Mouse (Mus musculus) heart, embryonic 16.5 days (tissue): ENCODE data around the gene Lrig2. TPM values are rescaled to one million over a fixed set of nuclear protein-coding genes. Genes with fewer than 3 reads are reported as not detected.

ENCODE experiments used
- ATAC-seq: fragments of 200-750 bp; cut with Nextera tagmentation; replicated peaks from 2 replicates; pipeline ENCODE4 v1.8.0; 2017; ENCODE audit warnings: moderate number of reproducible peaks; ENCODE audit not compliant: insufficient read depth, low FRiP score; ENCODE audit errors: extremely low read depth
- H3K27ac ChIP-seq: fragments of 300-500 bp; sonication (generic); 2 replicates; pipeline ENCODE4 v1.5.1; 2014; ENCODE audit warnings: mild to moderate bottlenecking, low read length, control low read depth, moderate library complexity
- H3K27me3 ChIP-seq: fragments of 300-500 bp; sonication (generic); 2 replicates; pipeline ENCODE4 v1.6.1; 2014; ENCODE audit warnings: low read length, mixed read lengths; ENCODE audit not compliant: control insufficient read depth, insufficient read depth
- H3K36me3 ChIP-seq: fragments of 300-500 bp; sonication (generic); 2 replicates; pipeline ENCODE4 v1.6.1; 2014; ENCODE audit not compliant: control insufficient read depth, insufficient read depth
- H3K4me1 ChIP-seq: fragments of 300-500 bp; sonication (generic); 2 replicates; pipeline ENCODE4 v1.6.1; 2014; ENCODE audit warnings: low read length, mixed read lengths; ENCODE audit not compliant: control insufficient read depth, insufficient read depth
- H3K4me2 ChIP-seq: fragments of 300-500 bp; sonication (generic); 2 replicates; pipeline ENCODE4 v1.6.1; 2014; ENCODE audit warnings: low read depth, mild to moderate bottlenecking, control low read depth, low read length
- H3K4me3 ChIP-seq: fragments of 300-500 bp; sonication (generic); 2 replicates; pipeline ENCODE4 v1.5.1; 2014; ENCODE audit warnings: mild to moderate bottlenecking, control low read depth, low read length
- H3K9ac ChIP-seq: fragments of 300-500 bp; sonication (generic); 2 replicates; pipeline ENCODE4 v1.6.1; 2014; ENCODE audit warnings: low read length, control low read depth
- H3K9me3 ChIP-seq: fragments of 300-500 bp; sonication (generic); replicated peaks from 2 replicates; pipeline ENCODE4 v1.6.1; 2016; ENCODE audit warnings: low read length; ENCODE audit not compliant: control insufficient read depth
- WGBS: fragments of 180-500 bp; shearing (Covaris S2); extraction: QIAGEN DNeasy Blood & Tissue Kit; methylation state at CpG from one replicate; pipeline ENCODE4 v1.1.7; 2014; 5-methylcytosine and 5-hydroxymethylcytosine counted together
- polyA plus RNA-seq: library from polyadenylated mRNA; unstranded; fragments of >200 nt; fragmentation: Nextera tagmentation; extraction: Ambion mirVana; gene quantifications from 2 replicates; pipeline ENCODE4 v1.2.1, GENCODE M21; 2015

Gene Lrig2
- polyA plus RNA-seq, 1 experiment from 2014 or later = 11.9 TPM

DNA sequence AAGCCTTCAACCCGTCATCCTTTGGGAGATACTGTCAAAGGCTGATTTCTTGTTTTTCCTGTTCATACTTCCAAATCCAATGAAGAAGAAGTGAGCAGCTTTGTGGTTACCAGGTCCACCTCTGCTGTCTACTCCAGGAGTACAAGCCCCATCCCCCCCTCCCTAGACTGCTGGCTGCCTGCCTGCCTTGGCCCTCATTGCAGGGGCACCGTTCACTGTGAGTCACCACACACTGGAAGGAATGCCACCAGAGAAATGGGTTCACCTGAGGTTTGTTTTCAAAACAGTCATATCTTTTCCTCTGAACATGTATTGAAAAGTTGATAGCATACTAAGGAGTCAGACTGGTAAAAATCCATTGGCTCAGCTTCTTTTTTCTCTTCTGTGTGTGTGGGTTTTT lies 110.5 kb downstream of the Lrig2 start:
- Histone ChIP-seq H3K27ac (no peak overlapping the region), H3K4me3 (no peak overlapping the region), H3K9me3 (no peaks in the 10 kb centered on the region), H3K9ac (no peak overlapping the region), H3K4me1 (peaks cover 5% of the 10 kb centered on the region; the same call in 1 of the 2 replicates), H3K36me3 (no peaks in the 10 kb centered on the region), H3K4me2 (no peak overlapping the region), H3K27me3 (no peaks in the 10 kb centered on the region)
- no peak for ATAC-seq
- 47% methylated on average over 2 of the region's 2 CpGs for WGBS

DNA sequence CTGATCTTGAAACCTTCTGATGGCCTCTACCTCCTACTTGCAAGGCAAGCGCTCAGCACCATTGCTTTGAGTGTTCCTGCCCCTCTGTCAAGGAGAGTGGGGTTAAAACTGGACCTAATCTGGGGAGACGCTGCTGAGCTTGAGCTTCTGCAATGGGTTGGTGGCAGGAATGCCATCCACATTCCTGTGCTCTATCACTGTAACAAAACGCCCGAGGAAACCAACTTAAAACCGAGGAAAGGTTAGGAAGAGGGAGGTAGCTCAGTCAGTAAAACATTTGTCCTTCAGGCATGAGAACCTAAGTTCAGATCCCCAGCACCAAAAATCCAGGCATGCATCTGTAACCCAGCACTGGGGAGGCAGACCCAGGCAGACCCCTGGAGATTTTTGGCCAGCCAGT lies 111.6 kb downstream of the Lrig2 start:
- no peaks in the 10 kb centered on the region for H3K36me3 ChIP-seq
- no peaks in the 10 kb centered on the region for H3K27me3 ChIP-seq
- H3K9ac ChIP-seq = no peak overlapping the region
- WGBS = 76% methylated on average over 5 of the region's 5 CpGs
- H3K4me2 ChIP-seq = no peak overlapping the region
- no peak overlapping the region for H3K4me3 ChIP-seq
- no peak for ATAC-seq
- H3K27ac ChIP-seq = no peak overlapping the region
- H3K4me1 ChIP-seq = peaks cover 5% of the 10 kb centered on the region; the same call in 1 of the 2 replicates
- no peaks in the 10 kb centered on the region for H3K9me3 ChIP-seq

GRCm38 (mm10) chr3:104399296-104400045 lies 112.2 kb downstream of the Lrig2 start:
- H3K9ac ChIP-seq = no peak overlapping the region

DNA sequence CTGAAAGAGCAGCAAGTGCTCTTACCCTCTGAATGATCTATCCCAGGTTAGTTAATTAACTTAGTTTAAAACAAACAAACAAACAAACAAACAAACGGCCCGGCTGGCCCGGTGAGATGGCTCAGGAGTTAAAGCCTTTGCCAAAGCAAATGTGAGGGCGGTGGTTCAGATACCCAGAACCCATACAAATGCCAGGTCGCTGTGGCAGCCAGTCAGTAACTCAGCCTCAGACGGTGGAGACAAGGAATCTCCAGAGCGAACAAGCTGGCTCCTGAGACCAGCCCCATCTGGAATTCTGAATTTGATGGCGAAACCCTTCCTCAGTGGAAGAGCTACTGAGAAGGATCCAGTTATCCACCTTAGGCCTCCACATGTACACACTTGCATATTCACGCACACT lies 114.4 kb downstream of the Lrig2 start:
- Histone ChIP-seq H3K4me3 (no peak overlapping the region), H3K4me2 (no peak overlapping the region), H3K27ac (no peak overlapping the region), H3K9ac (no peak overlapping the region), H3K36me3 (no peaks in the 10 kb centered on the region), H3K4me1 (no peaks in the 10 kb centered on the region; the same call in 1 of the 2 replicates), H3K27me3 (no peaks in the 10 kb centered on the region), H3K9me3 (no peaks in the 10 kb centered on the region)
- 81% methylated on average over 9 of the region's 9 CpGs for WGBS
- no peak for ATAC-seq

More at GRCm38 (mm10) chr3:104399296-104400045, 112.2 kb downstream of the Lrig2 start:
- WGBS = 82% methylated on average over 10 of the region's 10 CpGs
- Histone ChIP-seq H3K4me2 (no peak overlapping the region), H3K4me3 (no peak overlapping the region), H3K36me3 (no peaks in the 10 kb centered on the region), H3K27me3 (no peaks in the 10 kb centered on the region), H3K9me3 (no peaks in the 10 kb centered on the region), H3K4me1 (peaks cover 5% of the 10 kb centered on the region; the same call in 1 of the 2 replicates), H3K27ac (no peak overlapping the region)
- ATAC-seq = no peak

- 44% methylated on average over 3 of the region's 3 CpGs for WGBS
- no peaks in the 10 kb centered on the region for H3K36me3 ChIP-seq
- no peaks in the 10 kb centered on the region for H3K9me3 ChIP-seq
- no peak overlapping the region for H3K27ac ChIP-seq
- no peak overlapping the region for H3K4me2 ChIP-seq
- H3K9ac ChIP-seq = no peak overlapping the region
- no peaks in the 10 kb centered on the region; the same call in 1 of the 2 replicates for H3K4me1 ChIP-seq
- ATAC-seq = no peak
- H3K4me3 ChIP-seq = no peak overlapping the region
- H3K27me3 ChIP-seq = no peaks in the 10 kb centered on the region
Observed at GRCm38 (mm10) chr3:104396736-104397081, 115.0 kb downstream of the Lrig2 start.

- WGBS = 66% methylated on average over 11 of the region's 11 CpGs
- H3K4me1 ChIP-seq = no peaks in the 10 kb centered on the region; the same call in 1 of the 2 replicates
- no peaks in the 10 kb centered on the region for H3K27me3 ChIP-seq
- H3K9me3 ChIP-seq = no peaks in the 10 kb centered on the region
- H3K27ac ChIP-seq = no peak overlapping the region
- H3K4me2 ChIP-seq = no peak overlapping the region
- no peaks in the 10 kb centered on the region for H3K36me3 ChIP-seq
- H3K9ac ChIP-seq = no peak overlapping the region
- ATAC-seq = no peak
- H3K4me3 ChIP-seq = no peak overlapping the region
Observed at GRCm38 (mm10) chr3:104396067-104396735, 115.5 kb downstream of the Lrig2 start.

GRCm38 (mm10) chr3:104390072-104390471 lies 121.6 kb downstream of the Lrig2 start:
- H3K4me2 ChIP-seq = no peak overlapping the region
- no peak for ATAC-seq
- peaks cover 12% of the 10 kb centered on the region for H3K4me1 ChIP-seq
- H3K36me3 ChIP-seq = no peaks in the 10 kb centered on the region
- no peak overlapping the region for H3K27ac ChIP-seq
- H3K27me3 ChIP-seq = no peaks in the 10 kb centered on the region
- no peaks in the 10 kb centered on the region for H3K9me3 ChIP-seq
- no peak overlapping the region for H3K4me3 ChIP-seq
- H3K9ac ChIP-seq = 0 out of 2 replicates have a peak overlapping the region, but pooled peaks have one; percentile 9
- WGBS = 67% methylated on average over 10 of the region's 10 CpGs

DNA sequence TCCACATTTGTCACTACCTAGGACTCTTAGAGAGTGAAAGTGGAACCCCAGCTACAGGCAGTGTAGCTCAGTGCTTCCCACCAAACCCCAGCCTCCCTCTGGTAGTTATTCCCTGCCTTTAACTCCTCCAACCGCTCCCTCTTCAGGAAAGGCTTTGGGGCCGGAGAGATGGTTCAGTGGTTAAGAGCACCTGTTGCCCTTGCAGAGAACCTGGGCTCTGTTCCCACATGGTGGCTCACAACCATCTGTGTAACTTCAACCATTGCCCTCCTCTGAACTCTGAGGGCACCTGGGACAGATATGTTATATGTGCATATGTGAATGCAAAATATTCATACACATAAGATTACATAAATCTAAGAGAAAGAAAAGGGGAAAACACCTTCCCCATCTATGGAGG lies 122.3 kb downstream of the Lrig2 start:
- no peaks in the 10 kb centered on the region for H3K36me3 ChIP-seq
- H3K4me1 ChIP-seq = peaks cover 16% of the 10 kb centered on the region

GRCm38 (mm10) chr3:104385587-104385986 lies 126.1 kb downstream of the Lrig2 start:
- peak; percentile 99 for ATAC-seq
- H3K9ac ChIP-seq = peak overlapping the region; percentile 26
- no peaks in the 10 kb centered on the region for H3K36me3 ChIP-seq
- H3K9me3 ChIP-seq = no peaks in the 10 kb centered on the region
- WGBS = 19% methylated on average over 8 of the region's 8 CpGs
- H3K4me1 ChIP-seq = peaks cover 30% of the 10 kb centered on the region
- H3K27ac ChIP-seq = peak overlapping the region; percentile 88
- H3K27me3 ChIP-seq = no peaks in the 10 kb centered on the region
- H3K4me3 ChIP-seq = no peak overlapping the region
- H3K4me2 ChIP-seq = peak overlapping the region; percentile 43

More for the DNA sequence above, 122.3 kb downstream of the Lrig2 start:
- no peak for ATAC-seq
- H3K4me2 ChIP-seq = no peak overlapping the region
- no peaks in the 10 kb centered on the region for H3K27me3 ChIP-seq
- no peaks in the 10 kb centered on the region for H3K9me3 ChIP-seq
- H3K9ac ChIP-seq = no peak overlapping the region
- WGBS = 89% methylated on average over 2 of the region's 2 CpGs
- no peak overlapping the region for H3K4me3 ChIP-seq
- H3K27ac ChIP-seq = no peak overlapping the region
